Mouse (Mus musculus) brain, embryonic 14.5 days (tissue): ENCODE measurements around the gene Tas1r2.

ENCODE experiments used
- CTCF ChIP-seq: fragments of 200-500 bp; IDR thresholded peaks from 2 replicates; pipeline ENCODE4 v1.5.1; 2012; ENCODE audit warnings: inconsistent platforms, mild to moderate bottlenecking, moderate library complexity, borderline replicate concordance; ENCODE audit not compliant: insufficient read depth, insufficient read length; ENCODE audit errors: extremely low read depth
- POLR2A ChIP-seq: fragments of 200-500 bp; IDR thresholded peaks from 2 replicates; pipeline ENCODE4 v1.6.1; 2012; ENCODE audit warnings: mild to moderate bottlenecking, inconsistent platforms, borderline replicate concordance; ENCODE audit not compliant: poor library complexity, insufficient read depth, insufficient read length, severe bottlenecking; ENCODE audit errors: extremely low read depth

- TF ChIP-seq POLR2A: no peak
- TF ChIP-seq CTCF: no peak
Observed at GRCm38 (mm10) chr4:139632254-139632580, 21.1 kb upstream of the Tas1r2 start.
